Mouse (Mus musculus): ENCODE data around the gene Lrfn3.

Lrfn3 gene

GRCm38 (mm10) chr7:30310136-30310535 lies 52.4 kb downstream of the Lrfn3 start:
- DNase-seq = no peak

- no peak for DNase-seq
Observed at GRCm38 (mm10) chr7:30309395-30310129, 53.0 kb downstream of the Lrfn3 start.

DNA sequence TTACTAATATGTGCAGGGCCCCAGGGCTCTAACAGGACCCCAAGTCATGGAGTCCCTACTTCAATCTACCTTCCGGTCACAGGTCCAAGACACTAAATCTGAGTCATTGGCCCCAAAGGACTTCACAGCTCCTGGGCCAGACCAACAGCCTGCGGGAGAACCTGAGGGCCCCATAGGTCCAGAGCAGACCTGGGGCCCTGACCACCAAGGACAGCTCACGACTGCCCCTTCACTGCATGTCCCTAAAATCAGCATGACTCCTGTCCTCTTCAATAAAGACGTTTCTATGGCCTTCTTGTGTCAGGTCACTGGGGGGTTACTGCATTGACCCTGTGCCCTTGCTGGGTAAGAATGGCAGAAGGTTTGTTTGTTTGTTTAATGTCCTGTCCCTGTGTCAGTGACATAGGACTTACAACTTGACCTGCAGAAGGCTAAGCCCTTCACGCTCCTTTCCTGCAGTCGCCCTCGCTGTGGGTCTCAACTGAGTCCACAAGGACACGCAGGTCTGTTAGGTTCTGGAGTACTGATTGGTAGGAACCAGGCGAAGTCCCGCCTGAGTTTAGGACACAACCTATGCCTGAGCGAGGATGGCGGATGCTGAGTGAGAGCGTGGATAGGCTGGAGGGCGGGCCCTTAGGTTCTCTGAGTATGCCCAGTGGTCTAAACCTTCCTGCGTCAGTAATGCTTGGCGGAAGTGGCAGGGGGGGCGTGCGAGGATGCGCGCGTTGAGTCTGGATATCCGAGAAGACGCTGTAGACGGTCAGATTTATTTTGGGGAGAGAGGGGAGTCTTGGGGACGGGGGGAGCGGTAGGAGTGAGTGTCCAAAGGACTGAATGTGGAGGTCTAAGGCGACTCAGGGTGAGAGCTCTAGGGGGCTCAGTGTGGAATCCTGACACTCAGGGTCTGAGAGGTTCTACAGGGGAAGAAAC lies 54.2 kb downstream of the Lrfn3 start, which contains the start of gene Alkbh6:
Alkbh6 (plus strand) TSS at position 642 of the 930 bp plus-strand sequence.
- peak; percentile 97 for DNase-seq

GRCm38 (mm10) chr7:30306083-30306779 lies 56.3 kb downstream of the Lrfn3 start:
- no peak for DNase-seq
